Mouse (Mus musculus) bone marrow, adult 2 months (tissue): ENCODE data around the gene Emcn.

ENCODE experiments used
- CTCF ChIP-seq: fragments of 200-500 bp; IDR thresholded peaks from 2 replicates; pipeline ENCODE4 v1.5.1; 2011; ENCODE audit warnings: low read length, control low read depth; ENCODE audit not compliant: control insufficient read depth, insufficient read depth
- POLR2A ChIP-seq: fragments of 200-500 bp; IDR thresholded peaks from 2 replicates; pipeline ENCODE4 v1.6.1; 2011; ENCODE audit warnings: low read depth, mild to moderate bottlenecking, control low read depth, low read length, borderline replicate concordance; ENCODE audit not compliant: control insufficient read depth

DNA sequence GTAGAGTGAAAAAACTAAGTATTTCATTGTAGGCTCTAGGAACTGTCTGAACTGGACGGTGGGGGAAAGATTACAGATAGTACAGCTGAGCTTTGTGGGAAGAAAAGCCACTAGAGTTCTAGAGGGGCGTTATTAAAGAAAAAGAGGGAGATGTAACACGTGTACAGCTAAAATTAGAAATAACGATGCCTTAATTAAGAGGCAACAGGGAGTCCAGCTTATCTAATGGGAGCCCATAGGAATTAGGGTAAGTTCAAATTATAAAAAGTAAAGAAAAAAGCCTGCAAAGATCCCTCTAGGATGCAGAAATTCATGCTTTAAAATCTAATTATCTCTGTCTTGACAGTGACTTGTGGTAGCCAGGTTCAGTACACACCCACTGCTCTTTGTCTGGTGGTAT is 15.8 kb downstream of the Emcn start:
- TF ChIP-seq CTCF, result no peak
- no peak for TF ChIP-seq POLR2A
